Mouse (Mus musculus) embryonic facial prominence, embryonic 12.5 days (tissue): ENCODE measurements around the gene Efna5. TPM values are rescaled to one million over a fixed set of nuclear protein-coding genes. Genes with fewer than 3 reads are reported as not detected.

Experiments
- ATAC-seq: fragments of 200-750 bp; cut with Nextera tagmentation; 2 replicates; pipeline ENCODE4 v1.8.0; 2017; ENCODE audit not compliant: insufficient number of reproducible peaks, insufficient read depth, low FRiP score, low TSS enrichment
- H3K27ac ChIP-seq: fragments of 300-500 bp; sonication (generic); 2 replicates; pipeline ENCODE4 v1.5.1; 2016; ENCODE audit warnings: mild to moderate bottlenecking
- H3K27me3 ChIP-seq: fragments of 300-500 bp; sonication (generic); 2 replicates; pipeline ENCODE4 v1.6.1; 2016; ENCODE audit warnings: mild to moderate bottlenecking, moderate library complexity
- H3K36me3 ChIP-seq: fragments of 300-500 bp; sonication (generic); 2 replicates; pipeline ENCODE4 v1.6.1; 2016; ENCODE audit warnings: mild to moderate bottlenecking
- H3K4me1 ChIP-seq: fragments of 300-500 bp; sonication (generic); 2 replicates; pipeline ENCODE4 v1.6.1; 2016
- H3K4me2 ChIP-seq: fragments of 300-500 bp; sonication (generic); replicated peaks from 2 replicates; pipeline ENCODE4 v1.6.1; 2016; ENCODE audit warnings: mild to moderate bottlenecking, moderate library complexity
- H3K4me3 ChIP-seq: fragments of 300-500 bp; sonication (generic); 2 replicates; pipeline ENCODE4 v1.5.1; 2016; ENCODE audit warnings: mild to moderate bottlenecking
- H3K9ac ChIP-seq: fragments of 300-500 bp; sonication (generic); 2 replicates; pipeline ENCODE4 v1.6.1; 2016; ENCODE audit warnings: mild to moderate bottlenecking, moderate library complexity
- H3K9me3 ChIP-seq: fragments of 300-500 bp; sonication (generic); 2 replicates; pipeline ENCODE4 v1.6.1; 2016; ENCODE audit warnings: mild to moderate bottlenecking, moderate library complexity
- WGBS: fragments of 180-500 bp; shearing (Covaris S2); methylation state at CpG from one replicate; pipeline ENCODE4 v1.1.7; 2016; 5-methylcytosine and 5-hydroxymethylcytosine counted together
- polyA plus RNA-seq: library from polyadenylated mRNA; unstranded; fragments of >200 nt; fragmentation: Nextera tagmentation; extraction: Ambion mirVana; gene quantifications from 2 replicates; pipeline ENCODE4 v1.2.1, GENCODE M21; 2016

Gene Efna5
- polyA plus RNA-seq, 1 experiment from 2014 or later, result 82.6 TPM

DNA sequence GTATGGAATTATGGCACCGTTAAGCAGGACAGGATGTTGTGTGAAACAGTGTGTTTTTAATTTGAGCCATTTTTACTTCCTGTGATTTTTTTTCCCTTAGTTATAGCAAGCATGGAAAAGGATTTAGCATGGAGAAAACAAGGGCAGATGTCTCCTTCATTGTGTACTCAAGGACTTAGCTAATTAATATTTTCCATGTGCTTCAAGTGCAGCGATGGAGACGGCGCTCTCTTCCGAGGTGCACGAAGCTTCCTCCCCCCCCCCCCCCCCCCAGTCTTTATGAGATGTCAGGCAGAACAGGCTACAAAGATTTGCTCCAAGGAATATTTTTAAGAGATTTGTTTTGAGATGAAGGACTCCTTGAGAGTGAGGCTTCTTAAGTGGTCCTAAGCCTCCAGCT, 301.5 kb downstream of the Efna5 start:
- ATAC-seq, result no peak
- Histone ChIP-seq H3K4me3 (no peak overlapping the region), H3K9ac (no peak overlapping the region), H3K4me2 (no peak overlapping the region), H3K4me1 (peaks cover 11% of the 10 kb centered on the region; the same call in 1 of the 2 replicates), H3K9me3 (0 out of 2 replicates have a peak, but pooled peaks cover 2% of the 10 kb centered on the region), H3K27ac (no peak overlapping the region), H3K36me3 (no peaks in the 10 kb centered on the region), H3K27me3 (no peaks in the 10 kb centered on the region)
- 55% methylated on average over 6 of the region's 6 CpGs for WGBS

DNA sequence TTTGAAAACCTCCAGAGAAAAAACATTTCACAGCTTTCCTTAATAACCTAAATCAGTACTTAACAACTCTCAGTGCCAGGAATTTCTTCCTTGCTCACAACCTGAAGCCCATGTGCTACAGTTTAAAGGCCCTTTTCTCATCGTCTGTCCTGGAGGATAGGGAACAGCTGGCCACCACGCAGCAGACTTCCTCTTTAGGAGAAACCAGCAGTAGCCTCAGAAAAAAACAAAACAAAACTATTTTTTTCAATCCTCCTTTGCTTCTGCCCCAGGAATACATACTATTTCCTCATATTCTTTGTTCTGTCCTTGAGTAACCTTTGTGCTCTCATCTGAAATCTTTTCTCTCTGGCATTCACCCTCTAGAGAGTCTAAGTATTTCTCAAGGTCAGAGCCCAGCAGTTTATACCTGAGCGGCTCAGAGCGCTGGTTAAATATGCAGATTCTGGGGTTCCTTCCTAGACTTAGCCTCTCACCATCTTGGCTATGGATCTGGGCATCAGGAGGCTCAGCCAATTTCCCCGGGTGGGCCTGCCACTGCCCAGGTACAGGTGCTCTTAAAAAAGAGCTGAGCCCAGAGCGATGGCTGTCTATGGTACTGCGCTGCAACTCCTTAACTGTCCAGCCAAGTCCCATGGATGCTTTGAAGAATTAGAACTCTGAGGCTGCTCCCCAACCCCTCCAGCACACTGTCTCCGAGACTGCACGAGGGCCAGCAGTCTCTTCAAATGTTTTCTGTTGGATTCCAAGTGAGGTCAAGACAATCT, 306.4 kb downstream of the Efna5 start:
- Histone ChIP-seq H3K9me3 (no peaks in the 10 kb centered on the region), H3K27me3 (no peaks in the 10 kb centered on the region), H3K27ac (no peak overlapping the region), H3K4me2 (no peak overlapping the region), H3K4me1 (peaks cover 6% of the 10 kb centered on the region; the same call in 1 of the 2 replicates), H3K9ac (no peak overlapping the region), H3K36me3 (no peaks in the 10 kb centered on the region), H3K4me3 (no peak overlapping the region)
- 71% methylated on average over 9 of the region's 9 CpGs for WGBS
- no peak for ATAC-seq

DNA sequence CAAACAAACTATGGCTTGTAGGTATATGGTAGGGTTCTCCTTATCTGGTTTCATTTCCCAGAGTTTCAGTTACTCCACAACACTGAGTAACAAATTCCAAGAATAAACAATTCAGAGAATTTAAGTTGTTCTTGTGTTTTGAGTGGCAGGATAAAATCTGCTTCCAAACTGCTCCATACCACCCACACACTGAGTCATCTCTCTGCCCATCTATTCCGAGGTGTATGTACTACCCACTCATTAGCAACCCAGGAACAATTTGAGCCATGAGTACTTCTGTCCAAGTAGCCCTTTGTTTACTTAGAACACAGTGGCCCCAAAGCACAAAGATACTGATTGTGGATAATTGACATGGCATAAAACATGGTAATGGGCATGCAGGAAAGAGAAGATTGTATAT, 311.0 kb downstream of the Efna5 start:
- Histone ChIP-seq H3K36me3 (no peaks in the 10 kb centered on the region), H3K4me1 (peaks cover 18% of the 10 kb centered on the region), H3K9ac (no peak overlapping the region), H3K27ac (no peak overlapping the region), H3K4me3 (no peak overlapping the region), H3K9me3 (no peaks in the 10 kb centered on the region), H3K4me2 (no peak overlapping the region), H3K27me3 (no peaks in the 10 kb centered on the region)
- 76% methylated on average over 1 of the region's 1 CpGs for WGBS
- ATAC-seq, result no peak

DNA sequence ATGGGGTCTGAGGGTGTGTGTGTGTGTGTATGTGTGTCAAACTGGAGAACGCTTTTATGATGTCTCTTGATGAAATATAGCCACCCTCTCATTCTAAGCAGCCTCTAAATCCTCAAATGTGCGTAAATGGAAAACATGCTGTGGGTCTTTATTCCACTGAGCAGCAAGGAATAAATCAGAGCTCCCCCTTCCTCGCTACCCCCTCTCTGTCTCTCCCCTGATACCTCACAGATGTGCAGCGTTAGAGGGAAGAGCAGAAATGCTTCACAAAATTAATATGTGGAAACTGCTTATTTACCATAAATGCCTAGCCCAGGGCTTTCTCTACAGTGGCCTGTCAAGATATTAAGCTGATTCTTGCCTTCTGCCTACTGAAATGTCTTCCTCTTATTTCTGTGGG, 313.1 kb downstream of the Efna5 start:
- H3K4me1 ChIP-seq, result peaks cover 14% of the 10 kb centered on the region
- no peaks in the 10 kb centered on the region for H3K9me3 ChIP-seq
- no peak overlapping the region for H3K4me2 ChIP-seq
- 48% methylated on average over 4 of the region's 4 CpGs for WGBS
- ATAC-seq, result no peak
- no peaks in the 10 kb centered on the region for H3K36me3 ChIP-seq
- H3K9ac ChIP-seq, result no peak overlapping the region
- no peaks in the 10 kb centered on the region for H3K27me3 ChIP-seq
- no peak overlapping the region for H3K4me3 ChIP-seq
- H3K27ac ChIP-seq, result peak overlapping the region; percentile 17; the same call in 1 of the 2 replicates

DNA sequence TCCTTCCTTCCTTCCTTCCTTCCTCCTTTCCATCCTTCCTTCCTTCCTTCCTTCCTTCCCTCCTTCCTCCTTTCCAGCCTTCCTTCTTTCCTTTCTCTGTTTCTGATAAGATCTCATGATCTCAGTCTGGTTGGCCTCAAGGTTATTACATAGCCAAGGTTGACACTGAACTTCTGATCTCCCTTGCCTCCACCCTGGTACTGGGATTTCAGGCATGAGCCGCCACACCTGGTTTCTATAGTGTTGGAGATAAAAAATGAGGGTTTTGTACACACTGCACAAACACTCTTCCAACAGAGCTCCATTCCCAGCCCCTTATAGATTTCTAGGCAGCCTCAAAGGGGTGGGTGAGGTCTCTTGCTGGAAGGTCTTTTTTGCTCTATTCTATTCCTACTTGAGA, 315.5 kb downstream of the Efna5 start:
- Histone ChIP-seq H3K9ac (no peak overlapping the region), H3K4me3 (no peak overlapping the region), H3K4me2 (no peak overlapping the region), H3K27ac (no peak overlapping the region), H3K9me3 (no peaks in the 10 kb centered on the region), H3K36me3 (no peaks in the 10 kb centered on the region), H3K27me3 (no peaks in the 10 kb centered on the region), H3K4me1 (peaks cover 14% of the 10 kb centered on the region)
- no peak for ATAC-seq
- 86% methylated on average over 1 of the region's 1 CpGs for WGBS

DNA sequence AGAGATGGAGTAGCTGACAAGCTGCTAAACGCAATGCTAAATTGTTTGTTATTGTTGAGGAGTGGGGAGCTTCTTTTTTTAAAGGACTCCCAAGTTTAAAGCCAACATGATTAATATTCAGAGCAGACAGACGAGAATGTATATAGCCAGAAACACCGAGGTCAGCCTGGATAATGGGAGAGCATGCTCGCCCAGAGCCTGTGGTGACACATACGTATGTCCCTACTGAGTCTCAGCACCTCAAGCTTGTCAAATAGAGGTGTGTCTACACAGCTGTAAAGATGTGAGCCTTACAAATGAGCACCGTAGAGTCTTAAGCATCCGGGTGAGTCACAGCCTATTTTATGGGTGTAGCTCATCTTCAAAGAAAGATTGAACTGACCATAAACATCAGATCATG, 318.7 kb downstream of the Efna5 start:
- H3K4me3 ChIP-seq, result no peak overlapping the region
- H3K4me2 ChIP-seq, result no peak overlapping the region
- H3K9ac ChIP-seq, result no peak overlapping the region
- H3K27ac ChIP-seq, result no peak overlapping the region
- H3K9me3 ChIP-seq, result no peaks in the 10 kb centered on the region
- H3K4me1 ChIP-seq, result peaks cover 1% of the 10 kb centered on the region; the same call in 1 of the 2 replicates
- no peak for ATAC-seq
- H3K36me3 ChIP-seq, result no peaks in the 10 kb centered on the region
- no peaks in the 10 kb centered on the region for H3K27me3 ChIP-seq
- WGBS, result 83% methylated on average over 7 of the region's 7 CpGs

DNA sequence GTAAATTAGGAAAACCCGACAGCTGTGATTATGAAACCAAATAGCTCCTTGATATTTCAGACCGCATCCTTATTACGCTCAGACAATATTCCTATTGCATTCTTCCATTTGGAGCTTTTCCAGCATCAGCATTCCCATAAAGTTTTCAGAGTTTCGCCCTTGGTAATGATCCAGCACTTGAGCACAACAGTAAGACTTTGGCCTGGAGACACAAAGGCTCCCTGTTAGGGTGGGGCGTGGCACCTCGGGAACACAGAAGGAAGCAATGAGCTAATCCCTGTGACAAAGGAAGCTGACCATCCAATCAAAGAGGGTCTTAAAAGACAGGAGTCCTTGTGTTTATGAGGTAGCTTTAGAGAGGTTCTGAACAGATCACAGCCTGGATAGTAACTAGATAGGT, 323.9 kb downstream of the Efna5 start:
- H3K27ac ChIP-seq, result no peak overlapping the region
- H3K9ac ChIP-seq, result no peak overlapping the region
- H3K9me3 ChIP-seq, result no peaks in the 10 kb centered on the region
- H3K4me2 ChIP-seq, result no peak overlapping the region
- no peaks in the 10 kb centered on the region for H3K4me1 ChIP-seq
- ATAC-seq, result no peak
- no peaks in the 10 kb centered on the region for H3K27me3 ChIP-seq
- no peak overlapping the region for H3K4me3 ChIP-seq
- no peaks in the 10 kb centered on the region for H3K36me3 ChIP-seq
- WGBS, result 67% methylated on average over 6 of the region's 6 CpGs
